Mouse (Mus musculus) embryo, embryonic 11.5 days (tissue): Measurements from ENCODE around the gene Mecr.

ENCODE experiments used
- DNase-seq: peaks from one replicate; pipeline ENCODE4 v3.0.0-alpha.2; 2012; ENCODE audit warnings: low read depth, low spot score

Mecr gene

DNA sequence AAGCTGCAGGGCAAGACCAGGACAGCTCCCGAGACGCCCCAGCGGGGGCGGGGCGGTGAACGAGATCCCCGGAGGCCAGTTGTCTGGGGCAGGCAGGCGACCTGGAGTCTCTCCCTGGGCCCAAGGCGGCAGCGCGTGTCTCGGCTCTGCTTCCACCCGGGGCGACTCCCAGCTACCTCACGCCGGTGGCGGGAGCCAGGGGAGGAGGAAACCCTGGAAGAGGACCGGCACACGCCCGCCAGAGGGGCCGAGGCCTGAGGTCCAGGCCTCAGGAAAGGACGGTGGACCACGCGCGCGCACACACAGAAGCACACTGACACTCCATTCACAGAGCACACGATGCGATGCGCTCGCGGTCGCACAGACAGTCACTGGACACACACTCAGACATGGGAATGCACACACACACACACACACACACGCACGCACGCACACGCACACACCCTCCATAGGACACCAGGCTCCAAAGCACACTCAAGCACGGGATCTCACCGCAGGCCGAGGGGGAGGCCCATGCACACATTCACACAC lies 6.9 kb upstream of the Mecr start:
- no peak for DNase-seq

DNA sequence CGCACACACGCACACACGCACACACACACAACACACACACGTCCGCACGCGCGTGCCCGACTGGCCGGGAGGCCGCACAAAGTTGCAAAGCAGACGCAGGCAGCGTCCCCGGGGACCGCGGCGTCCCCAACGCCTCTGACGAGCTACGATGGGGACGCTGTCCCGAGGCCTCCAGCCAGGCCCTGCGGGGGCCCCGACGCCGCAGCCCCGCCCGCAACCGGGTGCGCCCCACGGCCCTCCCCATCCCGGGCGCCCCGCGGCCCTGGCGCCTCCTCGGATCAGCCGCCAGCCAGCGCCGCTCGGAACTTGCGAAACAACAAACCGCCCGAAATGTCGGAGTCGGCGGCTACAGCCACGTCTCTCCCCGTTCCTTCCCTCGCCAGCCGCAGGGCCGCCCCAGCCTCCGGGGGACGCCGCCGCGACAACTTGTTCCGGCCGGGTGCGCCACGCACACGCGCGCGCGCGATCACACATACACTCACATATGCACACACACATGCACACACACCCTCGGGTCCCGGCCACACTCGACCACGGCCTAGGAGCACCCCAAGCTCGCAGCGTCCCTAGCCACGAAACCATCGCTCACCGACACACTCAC lies 6.3 kb upstream of the Mecr start:
- DNase-seq = no peak

DNA sequence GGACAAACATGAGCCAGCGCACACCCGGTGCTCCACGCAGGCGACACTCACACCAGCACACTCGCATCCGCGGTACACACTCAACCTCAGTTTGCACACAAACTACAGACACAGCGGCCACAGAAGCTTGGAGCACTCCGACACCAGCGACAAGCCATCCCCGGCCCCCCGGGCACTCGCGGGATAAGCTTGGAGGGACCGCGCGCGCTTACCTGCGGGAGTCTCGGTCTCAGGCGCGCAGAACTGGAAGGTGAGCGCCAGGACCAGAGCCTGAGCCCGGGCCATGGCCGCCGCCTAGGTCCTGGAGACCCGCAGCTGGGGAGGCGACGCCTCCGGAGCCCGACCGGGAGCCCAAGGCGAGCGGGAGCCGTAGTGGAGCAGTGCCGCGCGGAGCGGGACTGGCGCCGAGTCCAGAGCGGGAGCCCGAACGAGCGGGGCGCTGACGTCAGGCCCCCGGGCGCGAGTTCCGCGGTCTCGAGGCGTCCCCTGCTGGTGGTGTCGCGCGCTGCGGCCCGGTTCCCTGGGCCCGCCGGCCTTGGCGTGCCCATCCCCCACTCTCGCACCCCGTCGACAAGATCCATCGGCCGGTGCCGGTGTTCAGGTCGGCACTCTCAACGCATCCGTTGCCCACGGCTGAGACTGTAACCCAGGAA lies 5.3 kb upstream of the Mecr start, which contains the start of gene Ptpru:
Ptpru (minus strand) TSS at position 417 of the 653 bp plus-strand sequence.
- DNase-seq = peak; percentile 72

DNA sequence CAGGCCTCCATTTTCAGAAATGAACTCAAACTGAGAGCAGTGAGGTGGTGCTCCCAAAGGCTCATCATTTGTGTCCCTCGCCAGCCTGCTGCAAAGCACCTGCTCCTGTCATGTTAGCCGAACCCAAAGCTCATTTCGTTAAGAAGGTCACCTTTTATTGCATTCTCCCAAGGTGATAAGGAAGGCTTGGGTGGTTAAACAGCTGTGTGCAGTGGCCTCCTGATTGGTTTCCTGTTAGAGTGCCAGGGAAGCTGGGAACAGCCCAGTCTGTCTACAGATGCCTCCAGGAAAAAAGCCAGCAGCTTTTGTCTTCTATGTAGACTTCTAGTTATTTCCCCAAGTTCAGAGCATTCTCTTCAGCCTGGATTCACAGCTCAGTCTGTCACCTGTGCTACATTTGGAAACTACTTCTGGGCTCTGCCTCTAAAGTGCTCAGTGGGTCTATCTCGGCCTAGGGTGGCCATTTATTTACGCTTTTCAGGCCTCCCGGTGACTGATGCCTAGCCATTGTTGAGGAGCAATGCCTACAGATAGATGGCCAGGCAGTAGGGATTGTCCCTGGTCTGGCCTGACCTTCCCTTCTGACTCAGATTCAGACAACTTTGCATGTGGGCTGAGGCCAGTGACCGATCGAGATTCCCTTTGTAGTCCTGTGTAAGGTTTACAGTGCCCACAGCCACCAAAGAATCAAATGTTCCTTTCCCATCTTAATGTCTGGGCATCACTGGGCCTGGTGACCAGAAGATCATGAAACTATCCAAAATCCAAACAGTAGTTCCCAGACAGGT lies 2.9 kb downstream of the Mecr start:
- DNase-seq = no peak

DNA sequence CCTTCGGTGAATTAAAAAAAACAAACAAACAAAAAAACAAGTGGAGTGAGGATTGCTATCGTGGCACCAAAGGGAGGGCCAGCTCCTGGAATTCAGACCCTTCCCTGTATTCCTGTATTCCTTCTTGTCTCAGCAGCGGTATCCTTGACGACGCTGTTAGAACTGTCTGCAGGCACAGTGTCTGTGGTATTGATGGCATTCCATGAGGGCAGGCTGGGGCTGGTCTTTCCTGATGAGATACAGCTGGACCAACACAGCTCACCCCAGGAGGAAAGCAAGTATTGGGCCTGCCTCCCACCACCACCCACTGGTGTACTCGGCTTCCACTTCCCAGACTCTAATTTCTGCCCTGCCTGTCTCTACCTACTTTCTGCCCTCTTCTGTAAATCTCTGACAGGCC lies 4.8 kb downstream of the Mecr start:
- DNase-seq = no peak

DNA sequence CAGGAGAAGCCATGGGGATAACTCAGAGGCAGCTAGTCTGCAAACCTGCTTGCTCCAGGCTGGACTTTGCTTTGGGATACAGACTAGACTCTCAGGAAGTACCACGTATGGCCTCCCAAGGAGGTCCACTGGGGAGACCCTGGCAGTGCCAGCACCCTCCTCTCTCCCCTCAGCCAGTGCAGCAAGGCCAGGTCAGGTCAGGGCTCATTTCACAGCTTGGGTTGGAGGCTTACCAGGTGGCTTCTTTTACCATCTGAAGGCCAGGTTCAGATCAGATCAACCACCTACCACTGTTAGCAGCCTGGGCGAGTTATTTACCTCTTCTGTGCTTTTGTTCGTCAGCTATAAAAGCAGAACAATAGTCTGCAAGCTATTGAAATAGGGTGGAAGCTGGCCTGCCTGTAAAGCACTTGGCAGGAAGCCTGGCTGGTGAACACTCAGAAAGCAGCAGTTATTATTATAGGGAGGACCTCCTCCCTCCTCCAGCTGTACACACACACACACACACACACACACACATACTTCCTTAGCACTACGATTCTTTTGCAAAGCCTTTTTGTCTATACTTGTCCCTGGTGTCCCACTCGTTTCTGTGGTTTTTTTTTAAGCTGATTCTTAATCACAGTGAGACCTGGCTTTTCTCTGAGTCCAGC lies 6.8 kb downstream of the Mecr start:
- no peak for DNase-seq

DNA sequence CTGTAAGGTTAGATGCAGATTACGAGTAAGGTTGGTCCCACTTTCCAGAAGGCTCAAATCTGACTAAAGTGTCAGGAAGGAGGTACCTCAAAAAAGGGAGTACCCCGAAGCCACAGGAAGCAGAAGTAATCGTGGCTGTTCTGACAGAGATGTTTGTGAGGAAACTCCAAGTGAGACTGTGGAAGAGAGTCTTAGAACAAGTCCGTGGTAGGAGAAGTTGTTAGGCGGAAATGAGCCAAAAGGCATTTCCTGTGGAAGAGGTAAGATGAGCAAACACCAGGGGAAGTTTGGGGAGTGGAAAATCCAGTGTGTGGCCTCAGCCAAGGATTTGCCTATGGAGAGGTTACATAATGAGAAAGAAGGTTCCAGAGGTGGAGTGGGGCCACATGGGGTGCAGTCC lies 11.7 kb downstream of the Mecr start:
- DNase-seq = no peak

DNA sequence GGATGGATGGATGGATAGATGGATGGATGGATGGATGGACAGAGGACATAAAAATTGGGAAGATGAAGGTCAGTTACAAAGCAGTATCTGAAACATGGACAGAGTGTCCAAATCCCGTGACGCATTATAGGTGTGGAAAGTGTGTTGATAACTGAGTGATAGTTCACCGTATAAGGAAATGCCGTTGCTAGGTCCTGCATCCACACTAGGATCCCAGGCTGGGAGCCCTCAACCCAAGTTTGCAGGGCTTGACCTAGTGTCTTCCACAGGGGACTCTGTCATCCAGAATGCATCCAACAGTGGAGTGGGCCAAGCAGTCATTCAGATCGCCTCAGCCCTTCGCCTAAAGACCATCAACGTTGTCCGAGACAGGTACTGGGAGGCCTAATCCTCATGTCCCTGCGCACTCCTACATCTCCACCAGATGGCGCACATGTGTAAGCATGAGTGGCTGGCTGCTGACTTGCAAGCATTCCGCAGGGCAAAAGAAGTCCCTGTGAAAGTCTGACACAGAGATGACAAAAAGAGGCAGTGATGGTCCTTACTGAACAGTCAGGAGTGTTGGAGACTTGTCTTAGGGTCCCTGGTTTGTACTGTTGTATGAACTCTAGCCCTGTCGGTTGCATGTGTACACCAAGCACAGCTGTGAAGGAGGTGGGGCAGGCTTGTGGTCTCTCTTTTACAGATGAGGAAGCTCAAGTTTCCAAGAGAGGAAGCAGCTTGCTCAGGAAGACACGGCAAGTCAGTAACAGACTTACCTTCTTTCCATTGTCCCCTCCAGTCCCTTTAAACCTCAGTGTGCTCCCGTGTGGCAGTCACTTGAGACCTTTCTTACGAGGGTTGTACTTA lies 17.4 kb downstream of the Mecr start:
- DNase-seq = peak; percentile 69

DNA sequence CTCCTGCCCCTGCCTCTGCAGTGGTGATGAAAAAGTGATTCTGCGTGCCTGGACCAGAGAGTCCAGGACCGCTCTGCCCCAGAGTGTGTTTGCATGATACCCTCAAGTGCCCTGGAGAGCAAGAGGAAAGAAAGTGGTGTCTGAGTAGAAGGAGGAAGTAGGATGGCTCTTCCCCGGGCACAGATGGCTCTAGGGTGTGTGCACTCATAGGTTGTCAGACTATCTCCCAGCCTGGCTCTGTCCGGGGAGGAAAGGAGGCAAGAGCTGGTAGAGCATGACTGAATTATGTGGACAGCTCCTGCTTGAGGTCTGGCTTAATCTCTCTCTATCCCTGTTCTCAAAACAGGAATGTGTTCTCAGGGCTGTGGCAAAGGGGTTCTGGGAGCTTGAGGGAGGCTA lies 18.1 kb downstream of the Mecr start:
- DNase-seq = no peak

DNA sequence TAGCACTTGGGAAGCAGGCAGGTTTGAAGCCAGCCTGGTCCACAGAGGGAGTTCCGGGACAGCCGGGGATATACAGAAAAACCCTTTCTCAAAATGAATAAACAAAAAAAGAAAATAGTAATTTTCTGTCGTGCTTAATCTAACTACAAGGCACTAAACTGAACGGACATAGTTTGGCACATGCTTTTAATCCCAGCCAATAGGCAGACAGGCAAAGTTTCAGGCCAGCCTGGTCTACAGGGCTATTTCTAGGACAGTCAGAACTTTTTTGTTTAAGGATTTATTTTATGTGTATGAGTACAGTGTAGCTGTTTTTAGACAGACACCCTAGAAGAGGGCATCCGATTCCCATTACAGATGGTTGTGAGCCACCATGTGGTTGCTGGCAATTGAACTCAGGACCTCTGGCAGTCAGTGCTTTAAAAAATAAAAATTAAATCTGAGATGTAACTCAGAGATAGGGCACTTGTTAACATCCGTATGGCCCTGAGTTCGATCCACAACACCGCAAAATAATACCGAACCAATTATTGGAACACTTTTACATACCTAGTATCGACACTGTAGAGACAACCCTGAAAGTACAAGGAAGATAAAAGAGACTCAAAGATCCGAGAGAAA lies 29.5 kb downstream of the Mecr start:
- DNase-seq = no peak

DNA sequence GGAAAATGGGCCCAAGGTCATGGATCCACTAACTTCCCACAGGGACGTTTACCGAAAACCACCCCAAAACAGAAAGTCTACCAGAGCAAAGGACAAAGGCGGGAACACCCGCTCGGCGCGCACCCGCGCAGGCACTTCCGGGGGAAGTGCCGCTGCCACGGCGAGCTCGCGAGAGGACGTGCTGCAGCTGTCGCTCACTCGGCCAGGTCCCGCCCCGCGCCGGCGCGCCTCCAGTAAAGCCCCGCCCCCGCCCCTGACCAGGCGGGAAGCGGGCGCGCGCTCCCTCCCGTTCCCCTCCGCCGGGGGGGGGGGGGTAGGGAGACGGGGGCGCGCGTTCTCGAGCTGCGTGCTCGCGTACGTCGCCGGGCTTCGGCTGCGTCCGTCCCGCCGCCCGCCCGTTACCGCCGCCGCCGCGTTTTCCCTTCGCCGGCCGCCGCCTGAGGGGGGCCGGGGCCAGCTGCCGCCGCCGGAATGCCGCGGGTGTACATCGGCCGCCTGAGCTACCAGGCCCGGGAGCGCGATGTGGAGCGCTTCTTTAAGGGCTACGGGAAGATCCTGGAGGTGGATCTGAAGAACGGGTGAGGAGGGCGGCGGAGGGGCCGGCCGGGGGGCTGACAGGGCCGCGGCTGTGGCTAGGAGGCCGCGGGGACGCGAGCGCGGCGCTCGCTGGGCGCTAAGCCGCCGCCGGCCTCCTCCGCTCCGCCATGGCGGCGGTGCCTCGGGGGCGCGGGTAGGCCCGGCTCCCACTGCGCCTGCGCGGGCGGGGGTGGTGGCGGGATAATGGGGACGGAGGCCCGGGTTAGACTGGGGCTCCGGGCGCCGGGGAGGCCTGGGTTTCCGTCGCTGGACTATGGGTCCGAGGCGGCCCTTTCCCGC lies 30.3 kb downstream of the Mecr start, which contains the start of gene Srsf4:
Srsf4 (plus strand) TSS at position 325 of the 876 bp plus-strand sequence.
- DNase-seq = peak; percentile 92

DNA sequence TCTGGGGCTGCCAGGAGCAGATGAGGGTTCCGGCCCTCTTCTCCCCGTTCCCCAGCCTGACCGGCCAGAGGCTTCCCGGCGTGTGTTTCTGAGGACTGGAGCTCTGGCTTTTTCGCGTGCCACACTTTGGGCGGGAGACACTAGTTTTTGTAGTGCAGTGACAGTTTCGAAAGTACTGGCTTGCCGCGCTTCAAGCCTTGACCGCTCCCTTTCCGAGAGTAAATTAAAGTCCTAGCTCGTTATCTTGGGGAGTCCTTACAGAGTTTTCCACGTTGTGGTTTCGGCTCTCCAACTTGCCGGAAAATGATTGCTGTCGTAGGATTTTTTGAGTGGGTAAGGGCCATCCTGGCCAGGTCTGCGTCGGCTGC lies 30.9 kb downstream of the Mecr start:
- peak; percentile 26 for DNase-seq

DNA sequence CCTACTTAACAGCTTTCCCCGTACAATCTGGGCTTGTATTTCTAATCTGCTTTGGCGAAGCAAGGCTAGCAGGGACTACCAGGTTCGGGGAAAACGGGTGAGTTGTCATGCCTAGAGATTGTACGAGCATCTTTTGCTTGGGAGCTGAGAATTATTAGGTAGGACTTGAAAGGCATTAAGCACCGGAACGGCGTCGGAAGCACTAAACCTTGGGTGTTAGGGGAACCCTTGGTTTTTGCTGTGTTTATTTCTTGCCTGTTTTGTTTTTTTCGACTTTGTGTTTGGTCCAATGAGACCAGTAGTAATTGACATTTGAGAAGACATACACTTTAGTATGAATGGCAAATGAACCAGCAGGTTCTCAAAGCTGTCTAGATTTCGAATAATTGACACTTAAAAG lies 31.3 kb downstream of the Mecr start:
- DNase-seq = no peak

DNA sequence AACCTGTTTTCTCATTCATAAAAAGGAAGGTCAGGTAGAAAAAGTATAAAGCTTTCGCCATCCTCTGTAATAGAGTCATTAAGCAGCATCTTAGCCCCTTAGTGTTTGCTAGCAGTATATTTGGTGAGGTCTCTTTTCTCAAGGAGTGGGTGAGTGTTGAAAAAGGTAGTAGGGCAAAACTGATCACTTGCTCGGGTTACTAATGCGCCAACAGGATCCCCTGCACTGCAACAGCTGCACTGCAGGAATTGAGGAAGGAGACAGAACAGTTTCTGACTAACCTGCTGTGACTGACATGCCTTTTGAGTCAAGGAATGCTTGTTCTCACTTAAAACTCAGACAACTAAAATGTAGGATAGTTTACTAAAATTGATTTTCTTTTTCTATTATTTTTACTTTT lies 32.0 kb downstream of the Mecr start:
- no peak for DNase-seq

DNA sequence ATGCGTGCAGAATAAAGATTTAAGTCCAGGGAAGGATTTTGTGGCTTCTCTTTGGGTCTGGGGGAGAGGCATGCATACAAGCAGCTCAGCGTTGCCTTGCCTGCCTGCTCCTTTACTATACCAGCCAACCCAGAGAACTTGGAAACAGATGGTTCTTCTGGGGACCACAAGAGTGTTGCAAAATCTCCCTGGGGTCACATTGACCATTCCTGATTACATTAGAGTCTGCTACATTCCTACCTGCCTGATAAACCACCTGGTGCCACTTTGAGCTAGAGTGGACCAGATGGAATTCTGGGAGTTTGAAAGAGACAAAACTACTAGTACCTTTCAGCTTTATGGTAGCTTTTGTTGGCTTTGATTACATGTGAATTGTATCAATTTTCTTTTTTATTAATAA lies 33.6 kb downstream of the Mecr start:
- no peak for DNase-seq

DNA sequence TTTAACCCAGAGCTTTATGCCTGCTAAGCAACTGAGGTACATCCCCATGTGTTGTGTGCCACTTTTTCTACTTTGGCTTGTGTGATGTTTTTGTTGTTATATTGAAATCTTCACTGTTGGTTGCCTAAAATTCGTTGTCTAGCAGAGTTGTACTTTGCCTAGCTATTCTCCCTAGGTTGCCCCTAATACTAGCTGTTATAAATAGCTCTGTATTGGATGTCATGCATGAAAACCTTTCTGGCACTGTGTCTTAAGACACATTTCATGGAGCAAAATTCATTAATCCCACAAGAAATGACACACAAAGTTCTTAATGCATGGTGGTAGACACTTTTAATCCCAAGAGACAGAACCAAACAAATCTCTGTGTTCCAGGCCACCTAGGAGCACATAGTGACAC lies 36.4 kb downstream of the Mecr start:
- no peak for DNase-seq

DNA sequence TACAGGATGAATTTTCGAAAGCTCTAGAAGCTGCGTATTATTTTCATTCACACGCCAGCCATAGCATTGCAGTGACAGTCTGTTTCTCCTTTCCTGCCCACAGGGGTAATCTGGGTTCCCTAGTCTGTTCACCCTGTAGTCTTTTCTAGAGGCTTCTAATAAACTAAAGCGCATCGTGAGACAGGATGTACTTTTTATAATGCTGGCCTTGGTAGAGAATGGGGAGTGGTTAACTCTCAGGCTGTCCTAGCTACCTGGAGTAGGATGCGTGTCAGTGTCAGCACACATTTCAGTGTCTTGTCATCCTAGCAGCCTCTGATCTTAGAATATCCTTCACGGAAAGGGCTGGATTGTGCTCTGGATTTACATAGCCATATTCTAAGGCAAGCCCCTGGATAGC lies 38.0 kb downstream of the Mecr start:
- no peak for DNase-seq

DNA sequence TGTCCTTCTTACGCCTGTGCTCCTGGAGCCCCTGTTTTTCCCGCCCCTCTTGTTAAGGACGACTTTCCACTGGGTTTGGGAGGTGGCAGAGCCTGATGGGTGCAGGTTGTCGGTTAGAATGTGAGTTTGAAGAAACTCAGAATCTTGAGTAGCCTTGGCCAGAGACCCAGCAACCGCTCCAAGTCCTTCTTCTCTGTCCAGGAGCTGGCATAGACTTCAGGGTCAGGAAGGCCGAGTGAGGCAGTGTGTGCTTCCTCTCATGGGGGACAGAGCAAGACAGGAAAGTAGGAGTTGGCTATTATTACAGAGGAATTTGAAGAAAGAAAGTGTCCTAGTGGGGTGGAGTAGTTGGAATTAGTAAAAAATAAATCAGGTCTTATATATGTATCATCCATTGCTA lies 40.3 kb downstream of the Mecr start:
- DNase-seq = no peak

DNA sequence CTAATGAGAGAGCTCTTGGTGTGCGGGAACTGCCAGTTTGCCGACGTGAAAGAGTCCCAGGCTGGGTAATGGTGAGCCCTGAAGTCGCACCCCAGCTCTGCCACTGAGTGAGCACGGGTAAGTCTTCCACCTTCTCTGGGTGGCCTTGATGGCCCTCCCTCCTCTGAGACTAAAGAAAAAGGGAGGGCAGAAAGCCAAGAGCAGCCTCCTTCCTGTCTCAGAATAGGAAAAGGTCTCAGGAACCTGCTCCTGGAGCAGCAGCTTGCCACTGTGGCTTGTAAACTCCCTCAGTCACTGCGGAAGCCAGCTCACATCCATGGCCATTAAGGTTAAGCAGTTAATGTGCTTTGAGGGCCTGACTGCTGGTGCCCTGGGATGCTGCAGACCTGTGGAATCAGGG lies 42.1 kb downstream of the Mecr start:
- no peak for DNase-seq

DNA sequence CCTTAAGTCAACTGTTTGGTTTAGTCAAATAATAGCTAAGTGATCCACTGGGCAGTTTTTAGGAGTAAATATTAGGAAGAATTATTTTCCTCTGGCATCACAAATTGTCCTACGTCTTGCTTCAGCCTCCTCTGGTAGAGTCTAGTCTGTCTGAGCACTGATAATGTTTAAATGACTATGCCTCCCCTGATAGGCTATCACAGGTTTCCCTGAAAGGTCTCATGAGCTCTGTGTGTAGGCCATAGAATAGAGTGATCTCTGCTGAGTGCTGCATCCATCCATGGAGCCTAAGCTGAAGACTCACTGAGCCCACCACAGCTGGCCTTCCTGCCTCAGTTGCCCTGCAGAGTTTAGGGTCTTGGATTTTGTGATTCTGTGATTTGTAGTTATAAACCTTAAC lies 45.3 kb downstream of the Mecr start:
- DNase-seq = no peak
